Mouse (Mus musculus): ENCODE measurements around the gene Lsm4. TPM values are rescaled to one million over a fixed set of nuclear protein-coding genes. Genes with fewer than 3 reads are reported as not detected.

The Lsm4 gene
- total and polyA plus RNA-seq, 2 experiments from 2014 or later, result 202 to 438 TPM

- H3K27ac ChIP-seq (ENCODE audit: low read depth), result peak overlapping the region; percentile 91
- WGBS, result 3% methylated on average over 31 of the region's 31 CpGs
- H3K36me3 ChIP-seq (replicated peaks; ENCODE audit: control insufficient read depth, insufficient read depth, low read length), result no peaks in the 10 kb centered on the region
- no peaks in the 10 kb centered on the region for H3K9me3 ChIP-seq (replicated peaks; ENCODE audit: control insufficient read depth, low read length)
- ATAC-seq (ENCODE audit: insufficient read depth, low read depth) (peak; percentile 22), DNase-seq (ENCODE audit: low spot score) (peak; percentile 92)
- H3K4me3 ChIP-seq (ENCODE audit: low read depth, low read length), result peak overlapping the region; percentile 18; the same call in 1 of the 2 replicates
- H3K9ac ChIP-seq (replicated peaks; ENCODE audit: low read depth, low read length), result peak overlapping the region; percentile 43
- TF ChIP-seq CTCF (IDR thresholded peaks at IDR 0.05; ENCODE audit: low read depth) (no peak), EP300 (IDR thresholded peaks at IDR 0.05; ENCODE audit: low read depth) (peak; percentile 92)
- H3K4me1 ChIP-seq (ENCODE audit: control insufficient read depth, insufficient read depth), result peaks cover 42% of the 10 kb centered on the region
- peak overlapping the region; percentile 53 for H3K4me2 ChIP-seq (ENCODE audit: low read depth, low read length)
- no peaks in the 10 kb centered on the region for H3K27me3 ChIP-seq (ENCODE audit: control insufficient read depth, insufficient read depth, low read length)
Observed at GRCm38 (mm10) chr8:70696019-70696885, 23.2 kb downstream of the Lsm4 start.

GRCm38 (mm10) chr8:70696946-70697345 is 23.9 kb downstream of the Lsm4 start:
- H3K27me3 ChIP-seq (ENCODE audit: control insufficient read depth, insufficient read depth, low read length), result no peaks in the 10 kb centered on the region
- H3K27ac ChIP-seq (ENCODE audit: low read depth), result peak overlapping the region; percentile 91
- WGBS, result 40% methylated on average over 4 of the region's 4 CpGs
- TF ChIP-seq EP300 (IDR thresholded peaks at IDR 0.05; ENCODE audit: low read depth) (no peak), CTCF (IDR thresholded peaks at IDR 0.05; ENCODE audit: low read depth) (no peak)
- ATAC-seq (ENCODE audit: insufficient read depth, low read depth) (no peak), DNase-seq (ENCODE audit: low spot score) (no peak)
- peak overlapping the region; percentile 53 for H3K4me2 ChIP-seq (ENCODE audit: low read depth, low read length)
- H3K4me3 ChIP-seq (ENCODE audit: low read depth, low read length), result peak overlapping the region; percentile 18; the same call in 1 of the 2 replicates
- no peaks in the 10 kb centered on the region for H3K9me3 ChIP-seq (replicated peaks; ENCODE audit: control insufficient read depth, low read length)
- no peaks in the 10 kb centered on the region for H3K36me3 ChIP-seq (replicated peaks; ENCODE audit: control insufficient read depth, insufficient read depth, low read length)
- H3K4me1 ChIP-seq (ENCODE audit: control insufficient read depth, insufficient read depth), result peaks cover 40% of the 10 kb centered on the region
- H3K9ac ChIP-seq (replicated peaks; ENCODE audit: low read depth, low read length), result peak overlapping the region; percentile 43

GRCm38 (mm10) chr8:70697366-70698250 is 24.6 kb downstream of the Lsm4 start:
- Histone ChIP-seq H3K27me3 (ENCODE audit: control insufficient read depth, insufficient read depth, low read length) (no peaks in the 10 kb centered on the region), H3K36me3 (replicated peaks; ENCODE audit: control insufficient read depth, insufficient read depth, low read length) (no peaks in the 10 kb centered on the region), H3K4me2 (ENCODE audit: low read depth, low read length) (peak overlapping the region; percentile 70), H3K4me1 (ENCODE audit: control insufficient read depth, insufficient read depth) (peaks cover 41% of the 10 kb centered on the region), H3K4me3 (ENCODE audit: low read depth, low read length) (peak overlapping the region; percentile 93; the same call in 1 of the 2 replicates), H3K9ac (replicated peaks; ENCODE audit: low read depth, low read length) (peak overlapping the region; percentile 62; the same call in 1 of the 2 replicates), H3K9me3 (replicated peaks; ENCODE audit: control insufficient read depth, low read length) (no peaks in the 10 kb centered on the region), H3K27ac (ENCODE audit: low read depth) (peak overlapping the region; percentile 91)
- TF ChIP-seq CTCF (IDR thresholded peaks at IDR 0.05; ENCODE audit: low read depth) (no peak), EP300 (IDR thresholded peaks at IDR 0.05; ENCODE audit: low read depth) (no peak)
- DNase-seq (ENCODE audit: low spot score) (no peak), ATAC-seq (ENCODE audit: insufficient read depth, low read depth) (no peak)
- WGBS, result 63% methylated on average over 12 of the region's 12 CpGs

- DNase-seq (ENCODE audit: low spot score) (peak; percentile 97), ATAC-seq (ENCODE audit: insufficient read depth, low read depth) (peak; percentile 84)
- TF ChIP-seq CTCF (IDR thresholded peaks at IDR 0.05; ENCODE audit: low read depth) (0 out of 2 replicates have a peak, but pooled peaks have one; percentile 6), EP300 (IDR thresholded peaks at IDR 0.05; ENCODE audit: low read depth) (peak; percentile 92)
- Histone ChIP-seq H3K27me3 (ENCODE audit: control insufficient read depth, insufficient read depth, low read length) (no peaks in the 10 kb centered on the region), H3K4me1 (ENCODE audit: control insufficient read depth, insufficient read depth) (peaks cover 43% of the 10 kb centered on the region), H3K27ac (ENCODE audit: low read depth) (peak within 1 kb of the TSS; percentile 99), H3K9ac (replicated peaks; ENCODE audit: low read depth, low read length) (peak within 1 kb of the TSS; percentile 100), H3K36me3 (replicated peaks; ENCODE audit: control insufficient read depth, insufficient read depth, low read length) (no peaks in the 10 kb centered on the region), H3K4me2 (ENCODE audit: low read depth, low read length) (peak within 1 kb of the TSS; percentile 70), H3K4me3 (ENCODE audit: low read depth, low read length) (peak within 1 kb of the TSS; percentile 93), H3K9me3 (replicated peaks; ENCODE audit: control insufficient read depth, low read length) (no peaks in the 10 kb centered on the region)
- WGBS, result under 1% methylated on average over 64 of the region's 69 CpGs
Observed at GRCm38 (mm10) chr8:70698310-70699109, 25.5 kb downstream of the Lsm4 start, which contains the start of gene Jund. TSS of gene Jund (plus strand) at chr8:70698949.
